Mouse (Mus musculus) midbrain, postnatal 0 days (tissue): ENCODE results near the gene Gm20388. TPM values are rescaled to one million over a fixed set of nuclear protein-coding genes. Genes with fewer than 3 reads are reported as not detected.

Experiments used
- ATAC-seq: fragments of 200-750 bp; cut with Nextera tagmentation; 2 replicates; pipeline ENCODE4 v1.8.0; 2017; ENCODE audit warnings: moderate number of reproducible peaks, mild to moderate bottlenecking, moderate TSS enrichment, moderate library complexity; ENCODE audit not compliant: low FRiP score
- DNase-seq: peaks from one replicate; pipeline ENCODE4 v3.0.0-alpha.2; 2015; ENCODE audit warnings: low spot score
- H3K27ac ChIP-seq: fragments of 300-500 bp; sonication (generic); 2 replicates; pipeline ENCODE4 v1.5.1; 2014; ENCODE audit warnings: low read depth, mild to moderate bottlenecking, low read length, mixed read lengths
- H3K27me3 ChIP-seq: fragments of 300-500 bp; sonication (generic); 2 replicates; pipeline ENCODE4 v1.6.1; 2014; ENCODE audit warnings: low read length, control low read depth, mixed read lengths; ENCODE audit not compliant: insufficient read depth
- H3K36me3 ChIP-seq: fragments of 300-500 bp; sonication (generic); 2 replicates; pipeline ENCODE4 v1.6.1; 2014; ENCODE audit warnings: low read length, control low read depth, mixed read lengths; ENCODE audit not compliant: insufficient read depth
- H3K4me1 ChIP-seq: fragments of 300-500 bp; sonication (generic); 2 replicates; pipeline ENCODE4 v1.6.1; 2014; ENCODE audit warnings: mild to moderate bottlenecking, control low read depth, antibody characterized with exemption, low read length, mixed read lengths; ENCODE audit not compliant: insufficient read depth
- H3K4me2 ChIP-seq: fragments of 300-500 bp; sonication (generic); 2 replicates; pipeline ENCODE4 v1.6.1; 2014; ENCODE audit warnings: low read depth, mild to moderate bottlenecking, low read length, mixed read lengths; ENCODE audit not compliant: poor library complexity, severe bottlenecking
- H3K4me3 ChIP-seq: fragments of 300-500 bp; sonication (generic); 2 replicates; pipeline ENCODE4 v1.5.1; 2014; ENCODE audit warnings: low read depth, mild to moderate bottlenecking, low read length, moderate library complexity
- H3K9ac ChIP-seq: fragments of 300-500 bp; sonication (generic); replicated peaks from 2 replicates; pipeline ENCODE4 v1.6.1; 2014; ENCODE audit warnings: mild to moderate bottlenecking, low read length, moderate library complexity, mixed read lengths; ENCODE audit not compliant: poor library complexity, severe bottlenecking
- H3K9me3 ChIP-seq: fragments of 300-500 bp; sonication (generic); 2 replicates; pipeline ENCODE4 v1.6.1; 2016; ENCODE audit warnings: low read length, control low read depth
- CTCF ChIP-seq: IDR thresholded peaks from 2 replicates; pipeline ENCODE4 v1.5.1; 2016; ENCODE audit warnings: antibody characterized with exemption, mild to moderate bottlenecking
- WGBS: fragments of 180-500 bp; shearing (Covaris S2); extraction: QIAGEN DNeasy Blood & Tissue Kit; methylation state at CpG from one replicate; pipeline ENCODE4 v1.1.7; 2014; 5-methylcytosine and 5-hydroxymethylcytosine counted together
- polyA plus RNA-seq: library from polyadenylated mRNA; unstranded; fragments of >200 nt; fragmentation: Nextera tagmentation; extraction: Ambion mirVana; gene quantifications from 2 replicates; pipeline ENCODE4 v1.2.1, GENCODE M21; 2015
- total RNA-seq: library from RNA; depleted of rRNA; stranded (reverse); fragments of >200 nt; gene quantifications from 2 replicates; pipeline ENCODE4 v1.2.3, GENCODE M21; 2014

Gene Gm20388
- total and polyA plus RNA-seq, 2 experiments from 2014 or later = 74.2 TPM; not detected in 1

DNA sequence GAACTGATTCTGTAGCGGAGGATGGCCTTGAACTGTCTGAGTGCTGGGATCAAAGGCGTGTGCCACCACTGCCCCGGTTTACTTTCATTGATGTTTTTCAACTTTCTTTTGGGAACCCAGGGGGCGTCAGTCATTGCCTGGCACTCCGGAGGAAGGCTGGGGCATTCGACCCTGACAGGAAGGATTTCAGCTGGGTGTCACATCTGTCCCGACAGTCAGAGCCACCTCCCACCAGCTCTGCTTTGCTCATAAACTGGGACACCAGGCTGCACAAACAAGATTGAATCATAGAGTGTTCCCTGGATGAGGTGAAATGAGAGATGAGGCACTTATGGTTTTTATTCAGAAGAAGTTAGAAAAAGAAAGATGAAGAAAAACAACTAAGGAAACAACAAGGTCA, 41.6 kb downstream of the Gm20388 start:
- no peak for ATAC-seq
- Histone ChIP-seq H3K27me3 (no peaks in the 10 kb centered on the region), H3K4me1 (no peaks in the 10 kb centered on the region), H3K9me3 (no peaks in the 10 kb centered on the region), H3K4me2 (no peak overlapping the region), H3K9ac (no peak overlapping the region), H3K36me3 (peaks cover 88% of the 10 kb centered on the region), H3K27ac (no peak overlapping the region), H3K4me3 (no peak overlapping the region)
- no peak for DNase-seq
- 69% methylated on average over 7 of the region's 7 CpGs for WGBS
- no peak for TF ChIP-seq CTCF

DNA sequence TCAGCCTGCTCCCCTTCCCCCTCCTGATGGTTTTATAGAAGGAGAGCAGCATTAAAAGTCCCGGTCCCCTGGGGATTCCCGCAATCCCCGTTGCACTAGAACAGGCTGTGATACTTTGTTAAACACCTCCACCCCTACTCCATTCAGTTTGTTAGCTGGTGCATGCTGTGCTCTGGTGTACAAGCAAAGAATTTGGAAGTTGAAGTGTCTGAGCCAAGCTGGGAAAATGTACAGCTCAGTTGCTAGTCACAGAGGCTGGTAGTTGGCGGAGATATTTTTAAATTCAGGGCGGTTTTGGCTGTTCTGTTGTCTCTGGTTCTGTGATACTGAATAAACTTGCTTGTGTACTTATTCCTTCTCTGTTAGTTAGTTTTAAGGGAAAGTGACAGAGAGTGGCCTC, 42.1 kb downstream of the Gm20388 start:
- Histone ChIP-seq H3K27ac (no peak overlapping the region), H3K9ac (no peak overlapping the region), H3K27me3 (no peaks in the 10 kb centered on the region), H3K4me3 (no peak overlapping the region), H3K36me3 (peaks cover 87% of the 10 kb centered on the region), H3K4me2 (no peak overlapping the region), H3K4me1 (no peaks in the 10 kb centered on the region), H3K9me3 (no peaks in the 10 kb centered on the region)
- DNase-seq (peak; percentile 14), ATAC-seq (no peak)
- TF ChIP-seq CTCF = no peak
- 68% methylated on average over 5 of the region's 5 CpGs for WGBS

DNA sequence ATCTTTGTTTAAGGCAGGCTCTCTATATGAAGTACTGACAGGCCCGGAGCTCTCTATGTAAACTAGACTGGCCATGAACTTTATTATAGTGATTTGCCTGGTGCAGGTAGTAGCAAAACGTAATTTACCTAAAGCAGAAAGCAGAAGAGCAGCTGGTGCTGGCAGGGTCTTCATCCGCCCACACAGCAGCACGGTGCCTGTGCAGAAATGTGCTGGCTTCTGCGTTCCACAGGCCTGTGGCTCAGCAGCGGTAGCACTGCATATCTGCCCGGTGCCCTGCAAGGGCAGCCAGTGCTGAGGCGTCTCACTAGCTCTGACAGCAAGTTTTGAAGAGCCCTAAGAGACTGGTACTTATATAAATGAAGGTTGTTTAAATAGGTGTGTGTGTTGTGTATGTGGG, 44.7 kb downstream of the Gm20388 start:
- H3K36me3 ChIP-seq = peaks cover 74% of the 10 kb centered on the region
- DNase-seq = no peak
- H3K4me2 ChIP-seq = no peak overlapping the region
- no peak for TF ChIP-seq CTCF
- WGBS = 96% methylated on average over 8 of the region's 8 CpGs
- no peak overlapping the region for H3K27ac ChIP-seq
- H3K9me3 ChIP-seq = no peaks in the 10 kb centered on the region
- H3K4me1 ChIP-seq = no peaks in the 10 kb centered on the region
- H3K27me3 ChIP-seq = no peaks in the 10 kb centered on the region
- H3K9ac ChIP-seq = no peak overlapping the region
- no peak overlapping the region for H3K4me3 ChIP-seq
- no peak for ATAC-seq

DNA sequence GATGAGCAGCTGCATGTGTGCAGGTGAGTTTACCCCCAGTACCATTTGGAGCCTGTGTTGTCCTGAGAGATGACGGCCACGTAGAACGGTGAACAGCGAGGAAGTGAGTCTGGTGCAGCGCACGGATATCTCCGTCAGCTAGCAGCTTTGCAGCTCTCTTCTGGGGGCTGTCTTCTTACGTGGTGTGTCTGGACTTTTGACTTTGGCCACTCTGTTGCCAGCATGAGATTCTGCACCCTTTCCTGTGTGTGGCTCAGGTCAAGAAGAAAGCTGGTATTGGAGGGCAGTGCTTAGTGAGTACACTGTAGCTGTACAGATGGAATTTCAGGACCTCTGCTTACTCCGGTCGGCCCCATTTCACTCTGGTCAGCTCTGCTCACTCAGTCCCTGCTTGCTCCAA, 47.4 kb downstream of the Gm20388 start:
- Histone ChIP-seq H3K4me2 (no peak overlapping the region), H3K27me3 (no peaks in the 10 kb centered on the region), H3K4me1 (no peaks in the 10 kb centered on the region), H3K9me3 (no peaks in the 10 kb centered on the region), H3K36me3 (peaks cover 49% of the 10 kb centered on the region), H3K4me3 (no peak overlapping the region), H3K27ac (no peak overlapping the region), H3K9ac (no peak overlapping the region)
- 95% methylated on average over 10 of the region's 10 CpGs for WGBS
- DNase-seq (no peak), ATAC-seq (no peak)
- TF ChIP-seq CTCF = no peak

DNA sequence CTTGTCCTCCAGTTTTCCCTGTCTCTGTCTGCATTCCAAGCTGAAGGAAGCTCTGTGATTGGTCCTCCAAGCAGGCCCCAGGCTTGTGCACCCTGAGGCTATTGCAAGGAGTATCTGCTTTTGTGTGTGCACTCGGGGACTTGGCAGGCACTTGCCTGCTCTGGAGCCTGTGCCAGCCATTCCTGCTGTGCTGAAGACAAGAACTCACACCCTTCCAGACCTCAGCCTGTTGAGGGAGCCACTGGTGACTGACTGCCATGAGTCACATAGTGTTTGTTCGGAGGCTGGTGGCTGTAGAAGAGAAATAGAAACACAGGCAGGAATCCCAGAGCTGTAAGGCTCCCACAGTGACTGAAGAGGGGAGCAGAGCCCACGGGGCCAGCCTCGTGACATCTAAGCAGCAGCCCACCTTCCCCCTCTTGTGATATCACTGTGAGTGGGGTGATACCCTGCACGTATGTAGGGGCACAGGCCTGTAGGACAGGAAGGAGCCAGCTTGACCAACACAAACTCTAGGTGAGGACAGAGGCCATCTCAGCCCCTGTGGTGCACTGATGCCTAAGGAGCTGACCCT, 50.0 kb downstream of the Gm20388 start:
- 44% methylated on average over 5 of the region's 5 CpGs for WGBS
- Histone ChIP-seq H3K9me3 (no peaks in the 10 kb centered on the region), H3K4me2 (no peak overlapping the region), H3K9ac (no peak overlapping the region), H3K27me3 (no peaks in the 10 kb centered on the region), H3K4me1 (no peaks in the 10 kb centered on the region), H3K36me3 (peaks cover 25% of the 10 kb centered on the region), H3K4me3 (no peak overlapping the region), H3K27ac (peak overlapping the region; percentile 59; the same call in 1 of the 2 replicates)
- peak; percentile 66 for ATAC-seq
- peak; percentile 78 for DNase-seq
- peak; percentile 52 for TF ChIP-seq CTCF

DNA sequence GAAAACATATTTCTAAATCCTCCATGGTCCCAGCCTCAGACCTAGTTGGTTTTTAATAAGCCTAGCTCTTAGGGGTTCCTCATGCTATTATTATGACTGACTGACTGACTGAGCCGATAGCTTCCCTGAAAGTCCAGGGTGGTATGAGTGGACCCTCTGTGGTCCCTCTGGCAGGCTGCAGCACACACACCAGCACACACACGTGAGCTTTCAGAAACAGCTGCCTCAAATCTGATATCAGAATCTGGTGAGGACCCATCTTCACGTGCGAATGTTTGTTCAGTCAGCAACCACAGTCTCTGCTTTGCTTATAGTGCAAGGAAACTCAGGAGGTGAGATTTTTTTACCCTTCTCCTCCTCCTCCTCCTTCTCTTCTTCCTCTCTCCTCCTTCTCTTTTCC, 54.2 kb downstream of the Gm20388 start:
- TF ChIP-seq CTCF = no peak
- no peak overlapping the region for H3K9ac ChIP-seq
- no peak overlapping the region for H3K4me3 ChIP-seq
- no peaks in the 10 kb centered on the region for H3K36me3 ChIP-seq
- H3K27ac ChIP-seq = no peak overlapping the region
- DNase-seq (no peak), ATAC-seq (no peak)
- H3K4me1 ChIP-seq = no peaks in the 10 kb centered on the region
- WGBS = 81% methylated on average over 4 of the region's 4 CpGs
- H3K9me3 ChIP-seq = 0 out of 2 replicates have a peak, but pooled peaks cover 2% of the 10 kb centered on the region
- no peak overlapping the region for H3K4me2 ChIP-seq
- no peaks in the 10 kb centered on the region for H3K27me3 ChIP-seq
